Mouse (Mus musculus) midbrain, postnatal 0 days (tissue): Measurements from ENCODE around the gene Tnni3k. TPM values are rescaled to one million over a fixed set of nuclear protein-coding genes. Genes with fewer than 3 reads are reported as not detected.

Experiments used
- ATAC-seq: fragments of 200-750 bp; cut with Nextera tagmentation; 2 replicates; pipeline ENCODE4 v1.8.0; 2017; ENCODE audit warnings: moderate number of reproducible peaks, mild to moderate bottlenecking, moderate TSS enrichment, moderate library complexity; ENCODE audit not compliant: low FRiP score
- DNase-seq: peaks from one replicate; pipeline ENCODE4 v3.0.0-alpha.2; 2015; ENCODE audit warnings: low spot score
- H3K27ac ChIP-seq: fragments of 300-500 bp; sonication (generic); 2 replicates; pipeline ENCODE4 v1.5.1; 2014; ENCODE audit warnings: low read depth, mild to moderate bottlenecking, low read length, mixed read lengths
- H3K27me3 ChIP-seq: fragments of 300-500 bp; sonication (generic); 2 replicates; pipeline ENCODE4 v1.6.1; 2014; ENCODE audit warnings: low read length, control low read depth, mixed read lengths; ENCODE audit not compliant: insufficient read depth
- H3K36me3 ChIP-seq: fragments of 300-500 bp; sonication (generic); 2 replicates; pipeline ENCODE4 v1.6.1; 2014; ENCODE audit warnings: low read length, control low read depth, mixed read lengths; ENCODE audit not compliant: insufficient read depth
- H3K4me1 ChIP-seq: fragments of 300-500 bp; sonication (generic); 2 replicates; pipeline ENCODE4 v1.6.1; 2014; ENCODE audit warnings: mild to moderate bottlenecking, control low read depth, antibody characterized with exemption, low read length, mixed read lengths; ENCODE audit not compliant: insufficient read depth
- H3K4me2 ChIP-seq: fragments of 300-500 bp; sonication (generic); 2 replicates; pipeline ENCODE4 v1.6.1; 2014; ENCODE audit warnings: low read depth, mild to moderate bottlenecking, low read length, mixed read lengths; ENCODE audit not compliant: poor library complexity, severe bottlenecking
- H3K4me3 ChIP-seq: fragments of 300-500 bp; sonication (generic); 2 replicates; pipeline ENCODE4 v1.5.1; 2014; ENCODE audit warnings: low read depth, mild to moderate bottlenecking, low read length, moderate library complexity
- H3K9ac ChIP-seq: fragments of 300-500 bp; sonication (generic); replicated peaks from 2 replicates; pipeline ENCODE4 v1.6.1; 2014; ENCODE audit warnings: mild to moderate bottlenecking, low read length, moderate library complexity, mixed read lengths; ENCODE audit not compliant: poor library complexity, severe bottlenecking
- H3K9me3 ChIP-seq: fragments of 300-500 bp; sonication (generic); 2 replicates; pipeline ENCODE4 v1.6.1; 2016; ENCODE audit warnings: low read length, control low read depth
- CTCF ChIP-seq: IDR thresholded peaks from 2 replicates; pipeline ENCODE4 v1.5.1; 2016; ENCODE audit warnings: antibody characterized with exemption, mild to moderate bottlenecking
- WGBS: fragments of 180-500 bp; shearing (Covaris S2); extraction: QIAGEN DNeasy Blood & Tissue Kit; methylation state at CpG from one replicate; pipeline ENCODE4 v1.1.7; 2014; 5-methylcytosine and 5-hydroxymethylcytosine counted together
- polyA plus RNA-seq: library from polyadenylated mRNA; unstranded; fragments of >200 nt; fragmentation: Nextera tagmentation; extraction: Ambion mirVana; gene quantifications from 2 replicates; pipeline ENCODE4 v1.2.1, GENCODE M21; 2015
- total RNA-seq: library from RNA; depleted of rRNA; stranded (reverse); fragments of >200 nt; gene quantifications from 2 replicates; pipeline ENCODE4 v1.2.3, GENCODE M21; 2014

The Tnni3k gene
- total and polyA plus RNA-seq, 2 experiments from 2014 or later = not detected

GRCm38 (mm10) chr3:154945688-154946161, 109.5 kb downstream of the Tnni3k start:
- WGBS = 72% methylated on average over 6 of the region's 6 CpGs
- peak; percentile 38 for DNase-seq
- no peak for ATAC-seq

GRCm38 (mm10) chr3:154927757-154928156, 127.5 kb downstream of the Tnni3k start:
- Histone ChIP-seq H3K4me1 (no peaks in the 10 kb centered on the region), H3K27ac (peak overlapping the region; percentile 69), H3K9me3 (no peaks in the 10 kb centered on the region), H3K9ac (no peak overlapping the region), H3K27me3 (no peaks in the 10 kb centered on the region), H3K4me3 (no peak overlapping the region), H3K36me3 (no peaks in the 10 kb centered on the region), H3K4me2 (peak overlapping the region; percentile 29)
- TF ChIP-seq CTCF = no peak
- 35% methylated on average over 8 of the region's 8 CpGs for WGBS
- ATAC-seq (peak; percentile 41; the same call in 1 of the 2 replicates), DNase-seq (peak; percentile 34)

More at GRCm38 (mm10) chr3:154945688-154946161, 109.5 kb downstream of the Tnni3k start:
- no peaks in the 10 kb centered on the region for H3K9me3 ChIP-seq
- H3K4me2 ChIP-seq = no peak overlapping the region
- no peak overlapping the region for H3K4me3 ChIP-seq
- no peaks in the 10 kb centered on the region for H3K27me3 ChIP-seq
- H3K36me3 ChIP-seq = no peaks in the 10 kb centered on the region
- H3K27ac ChIP-seq = no peak overlapping the region
- H3K4me1 ChIP-seq = no peaks in the 10 kb centered on the region
- no peak overlapping the region for H3K9ac ChIP-seq
- TF ChIP-seq CTCF = no peak

GRCm38 (mm10) chr3:154924936-154925335, 130.3 kb downstream of the Tnni3k start:
- no peak overlapping the region for H3K4me2 ChIP-seq
- no peak for ATAC-seq
- no peaks in the 10 kb centered on the region for H3K27me3 ChIP-seq
- no peak overlapping the region for H3K4me3 ChIP-seq
- no peak overlapping the region for H3K9ac ChIP-seq
- no peak for TF ChIP-seq CTCF
- H3K36me3 ChIP-seq = no peaks in the 10 kb centered on the region
- H3K27ac ChIP-seq = no peak overlapping the region
- no peaks in the 10 kb centered on the region for H3K9me3 ChIP-seq
- H3K4me1 ChIP-seq = no peaks in the 10 kb centered on the region
- no peak for DNase-seq
- WGBS = 88% methylated on average over 8 of the region's 8 CpGs

- no peak for TF ChIP-seq CTCF
Measured at GRCm38 (mm10) chr3:154915566-154915965, 139.6 kb downstream of the Tnni3k start.

GRCm38 (mm10) chr3:154913641-154914040, 141.6 kb downstream of the Tnni3k start:
- WGBS = 40% methylated on average over 6 of the region's 6 CpGs
- 0 out of 2 replicates have a peak, but pooled peaks have one; percentile 47 for ATAC-seq
- no peaks in the 10 kb centered on the region for H3K4me1 ChIP-seq
- no peak overlapping the region for H3K9ac ChIP-seq
- no peaks in the 10 kb centered on the region for H3K9me3 ChIP-seq
- H3K4me3 ChIP-seq = no peak overlapping the region
- no peak overlapping the region for H3K4me2 ChIP-seq
- H3K27ac ChIP-seq = no peak overlapping the region
- no peaks in the 10 kb centered on the region for H3K27me3 ChIP-seq
- DNase-seq = peak; percentile 56
- no peaks in the 10 kb centered on the region for H3K36me3 ChIP-seq
- no peak for TF ChIP-seq CTCF

More at GRCm38 (mm10) chr3:154915566-154915965, 139.6 kb downstream of the Tnni3k start:
- no peaks in the 10 kb centered on the region for H3K36me3 ChIP-seq
- DNase-seq (no peak), ATAC-seq (no peak)
- H3K27ac ChIP-seq = no peak overlapping the region
- WGBS = 65% methylated on average over 1 of the region's 1 CpGs
- no peaks in the 10 kb centered on the region for H3K9me3 ChIP-seq
- no peak overlapping the region for H3K4me3 ChIP-seq
- no peak overlapping the region for H3K9ac ChIP-seq
- H3K4me2 ChIP-seq = no peak overlapping the region
- no peaks in the 10 kb centered on the region for H3K4me1 ChIP-seq
- H3K27me3 ChIP-seq = no peaks in the 10 kb centered on the region

- Histone ChIP-seq H3K27ac (no peak overlapping the region), H3K4me2 (no peak overlapping the region), H3K36me3 (no peaks in the 10 kb centered on the region), H3K4me3 (no peak overlapping the region), H3K9me3 (no peaks in the 10 kb centered on the region), H3K4me1 (no peaks in the 10 kb centered on the region), H3K9ac (no peak overlapping the region), H3K27me3 (no peaks in the 10 kb centered on the region)
- DNase-seq = no peak
- 74% methylated on average over 7 of the region's 7 CpGs for WGBS
- ATAC-seq = no peak
- peak; percentile 34; the same call in 1 of the 2 replicates for TF ChIP-seq CTCF
Measured at GRCm38 (mm10) chr3:154896737-154897136, 158.5 kb downstream of the Tnni3k start.
